Mouse (Mus musculus): ENCODE measurements at regions not wholly inside any gene's neighbourhood (a gene's known extent, or its start where the extent isn't known, plus 50 kb on each side); places are given as distances from the start of the nearest gene placed in this dataset.

GRCm38 (mm10) chr4:106100211-106101025 is 215.6 kb upstream of the Usp24 start:
- TF ChIP-seq CTCF (IDR thresholded peaks at IDR 0.05; ENCODE audit: low read depth, low read length) (no peak), POLR2A (IDR thresholded peaks at IDR 0.05; ENCODE audit: extremely low read depth, insufficient read depth, low read length) (no peak)
